Mouse (Mus musculus): ENCODE results near the gene Melk.

- TF ChIP-seq POLR2A (IDR thresholded peaks at IDR 0.05; ENCODE audit: insufficient read depth, low read length) (no peak), CTCF (IDR thresholded peaks at IDR 0.05; ENCODE audit: low read depth, low read length) (no peak), EP300 (IDR thresholded peaks at IDR 0.05; ENCODE audit: insufficient read depth, low read depth, low read length) (no peak)
Observed at GRCm38 (mm10) chr4:44269376-44269817, 31.3 kb upstream of the Melk start.
